Mouse (Mus musculus): ENCODE results near the gene Shisal2a. TPM values are rescaled to one million over a fixed set of nuclear protein-coding genes. Genes with fewer than 3 reads are reported as not detected.

Shisal2a gene
- total and polyA plus RNA-seq, 3 experiments, result not detected

DNA sequence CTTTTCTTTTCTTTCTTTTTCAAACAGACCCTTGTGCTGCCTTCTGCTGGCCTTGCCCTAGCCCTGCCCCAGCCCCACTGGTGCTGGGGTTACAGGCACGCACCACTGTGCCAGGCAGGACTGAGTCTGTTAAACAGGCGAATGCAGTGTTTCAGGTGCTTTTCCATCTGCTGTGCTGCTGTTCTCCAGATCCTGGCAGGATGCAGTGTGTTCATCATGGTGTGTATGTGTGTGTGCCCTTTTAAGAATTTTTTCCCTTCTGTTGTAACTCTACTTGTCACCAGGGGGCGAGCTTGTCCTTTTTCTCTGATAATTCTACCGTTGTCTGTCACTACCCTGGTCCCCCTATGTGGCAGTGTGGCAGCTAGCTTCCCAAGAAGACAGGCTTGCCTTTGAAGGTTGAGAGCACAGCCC lies 43.9 kb downstream of the Shisal2a start:
- H3K9ac ChIP-seq (ENCODE audit: insufficient read depth, low read depth), result no peak overlapping the region
- DNase-seq (ENCODE audit: extremely low read depth), result peak; percentile 73
- in situ Hi-C loops (cut with MboI; ENCODE audit: low pct_ligation_motif_present, low pct_unique_long_range_greater_than_20kb, low sequenced_read_pairs), result loop anchor here (25.0 kb wide), 1 partner anchor 223 kb away; no protein-coding TSS in a partner anchor
- H3K36me3 ChIP-seq (replicated peaks in 1 of 2; ENCODE audit: control insufficient read depth in 1 of 2, insufficient read depth in 1 of 2, low read length in 1 of 2), result peaks cover 17 to 66% of the 10 kb centered on the region in 2 experiments
- dilution Hi-C loops (cut with MboI; ENCODE audit: extremely low pct_ligation_motif_present, extremely low pct_unique_long_range_greater_than_20kb, low sequenced_read_pairs), result no loop called here
- H3K79me2 ChIP-seq (replicated peaks; ENCODE audit: control insufficient read depth, extremely low read depth, insufficient read depth, poor library complexity, severe bottlenecking), result no peaks in the 10 kb centered on the region
- TF ChIP-seq TBP (conservative IDR thresholded peaks at IDR 0.05; ENCODE audit: low read depth, low read length) (no peak), ZC3H11A (IDR thresholded peaks at IDR 0.05; ENCODE audit: low read depth, low read length) (peak; percentile 75), EP300 (IDR thresholded peaks at IDR 0.05; ENCODE audit: low read length) (no peak), USF2 (conservative IDR thresholded peaks at IDR 0.05; ENCODE audit: low read depth, low read length) (no peak), BHLHE40 (IDR thresholded peaks at IDR 0.05; ENCODE audit: low read depth, low read length) (0 out of 2 replicates have a peak, but pooled peaks have one; percentile 9), TCF12 (IDR thresholded peaks at IDR 0.05; ENCODE audit: low read depth, low read length) (no peak), MAX (IDR thresholded peaks at IDR 0.05; ENCODE audit: low read length) (no peak), JUND (conservative IDR thresholded peaks at IDR 0.05; ENCODE audit: low read depth, low read length) (0 out of 2 replicates have a peak, but pooled peaks have one; percentile 11), SMC3 (IDR thresholded peaks at IDR 0.05; ENCODE audit: low read depth, low read length) (peak; percentile 92), GABPA (IDR thresholded peaks at IDR 0.05; ENCODE audit: insufficient replicate concordance, low read depth, low read length) (no peak), CHD1 (IDR thresholded peaks at IDR 0.05; ENCODE audit: low read depth, low read length) (no peak), MAZ (IDR thresholded peaks at IDR 0.05; ENCODE audit: low read depth, low read length) (no peak), ZNF384 (IDR thresholded peaks at IDR 0.05; ENCODE audit: low read depth, low read length) (0 out of 2 replicates have a peak, but pooled peaks have one; percentile 36), PAX5 (IDR thresholded peaks at IDR 0.05; ENCODE audit: low read length) (no peak), JUN (IDR thresholded peaks at IDR 0.05; ENCODE audit: insufficient read depth, low read depth, low read length) (no peak), NRF1 (IDR thresholded peaks at IDR 0.05; ENCODE audit: low read depth, low read length) (no peak), UBTF (IDR thresholded peaks at IDR 0.05; ENCODE audit: low read depth, low read length) (no peak), E2F4 (IDR thresholded peaks at IDR 0.05; ENCODE audit: insufficient replicate concordance, low read depth, low read length) (no peak), POLR2AphosphoS2 (IDR thresholded peaks at IDR 0.05; ENCODE audit: low read depth, low read length) (no peak), MAFK (IDR thresholded peaks at IDR 0.05; ENCODE audit: insufficient replicate concordance, low read length) (no peak), CTCF (conservative IDR thresholded peaks at IDR 0.05 in 1 of 2, IDR thresholded peaks at IDR 0.05 in 1 of 2; ENCODE audit: low read depth in 2 of 2, low read length in 2 of 2) (peak; percentile 64 to 91; a peak in 3 of 4 replicates), MXI1 (IDR thresholded peaks at IDR 0.05; ENCODE audit: low read depth, low read length) (no peak), ETS1 (conservative IDR thresholded peaks at IDR 0.05; ENCODE audit: low read depth, low read length) (no peak), CHD2 (IDR thresholded peaks at IDR 0.05; ENCODE audit: low read length) (no peak), NELFE (IDR thresholded peaks at IDR 0.05; ENCODE audit: low read depth, low read length) (no peak), RCOR1 (conservative IDR thresholded peaks at IDR 0.05; ENCODE audit: low read depth, low read length) (no peak), ZKSCAN1 (IDR thresholded peaks at IDR 0.05; ENCODE audit: borderline replicate concordance, low read depth, low read length) (no peak), MEF2A (IDR thresholded peaks at IDR 0.05; ENCODE audit: borderline replicate concordance, low read depth, low read length) (no peak), RAD21 (IDR thresholded peaks at IDR 0.05; ENCODE audit: low read depth, low read length) (peak; percentile 95), MYC (IDR thresholded peaks at IDR 0.05; ENCODE audit: low read depth, low read length) (no peak), IRF4 (IDR thresholded peaks at IDR 0.05; ENCODE audit: low read depth, low read length) (peak; percentile 15; the same call in 1 of the 2 replicates), ELF1 (IDR thresholded peaks at IDR 0.05; ENCODE audit: low read depth, low read length) (no peak; the same call in 1 of the 2 replicates), SIN3A (IDR thresholded peaks at IDR 0.05; ENCODE audit: low read length) (0 out of 2 replicates have a peak, but pooled peaks have one; percentile 33), ZMIZ1 (IDR thresholded peaks at IDR 0.05; ENCODE audit: low read depth, low read length) (no peak), KAT2A (IDR thresholded peaks at IDR 0.05; ENCODE audit: insufficient replicate concordance, low read length) (no peak), HCFC1 (IDR thresholded peaks at IDR 0.05; ENCODE audit: low read depth, low read length) (no peak), POLR2A (IDR thresholded peaks at IDR 0.05; ENCODE audit: low read depth, low read length) (no peak), USF1 (IDR thresholded peaks at IDR 0.05; ENCODE audit: low read depth, low read length) (no peak)
- no peak overlapping the region for H3K4me3 ChIP-seq (replicated peaks in 1 of 3; ENCODE audit: low read depth in 2 of 3, low read length in 2 of 3, poor library complexity in 1 of 3)
- no peaks in the 10 kb centered on the region for H3K27me3 ChIP-seq (replicated peaks)
- no peaks in the 10 kb centered on the region for H3K4me1 ChIP-seq (ENCODE audit: control insufficient read depth in 1 of 2, insufficient read depth in 2 of 2)
- no peak overlapping the region for H3K27ac ChIP-seq (ENCODE audit: insufficient read depth, low read depth)
- H3K9me3 ChIP-seq (replicated peaks; ENCODE audit: low read length), result no peaks in the 10 kb centered on the region
- H3K4me2 ChIP-seq (ENCODE audit: insufficient read depth, low read depth, poor library complexity, severe bottlenecking), result no peak overlapping the region

Measured in CH12.LX (cell line).